Mouse (Mus musculus) embryonic facial prominence, embryonic 11.5 days (tissue): ENCODE measurements around the gene Snx14. TPM values are rescaled to one million over a fixed set of nuclear protein-coding genes. Genes with fewer than 3 reads are reported as not detected.
A peak's percentile ranks its signal among the peaks of the same experiment; 100 is the strongest.
"Not testable (repeated sequence)": the region's sequence is repeated elsewhere in the genome, so short reads cannot be mapped to it uniquely, and the experiment has no call there.

Source experiments
- ATAC-seq: fragments of 200-750 bp; cut with Nextera tagmentation; replicated peaks from 2 replicates; pipeline ENCODE4 v1.8.0; 2017; ENCODE audit warnings: low read depth; ENCODE audit not compliant: insufficient number of reproducible peaks, low FRiP score, low TSS enrichment
- DNase-seq: peaks from one replicate; pipeline ENCODE4 v3.0.0-alpha.2; 2015; ENCODE audit warnings: low spot score
- H3K27ac ChIP-seq: fragments of 300-500 bp; sonication (generic); replicated peaks from 2 replicates; pipeline ENCODE4 v1.5.1; 2014; ENCODE audit warnings: mild to moderate bottlenecking, low read depth, low read length, control low read depth
- H3K27me3 ChIP-seq: fragments of 300-500 bp; sonication (generic); 2 replicates; pipeline ENCODE4 v1.6.1; 2014; ENCODE audit warnings: mild to moderate bottlenecking, low read length, moderate library complexity, mixed read lengths; ENCODE audit not compliant: control insufficient read depth, insufficient read depth
- H3K36me3 ChIP-seq: fragments of 300-500 bp; sonication (generic); replicated peaks from 2 replicates; pipeline ENCODE4 v1.6.1; 2014; ENCODE audit warnings: low read depth, mild to moderate bottlenecking, low read length, moderate library complexity, mixed read lengths; ENCODE audit not compliant: control insufficient read depth, insufficient read depth
- H3K4me1 ChIP-seq: fragments of 300-500 bp; sonication (generic); 2 replicates; pipeline ENCODE4 v1.6.1; 2014; ENCODE audit warnings: low read length, mixed read lengths; ENCODE audit not compliant: control insufficient read depth, insufficient read depth
- H3K4me2 ChIP-seq: fragments of 300-500 bp; sonication (generic); 2 replicates; pipeline ENCODE4 v1.6.1; 2014; ENCODE audit warnings: low read depth, mild to moderate bottlenecking, control low read depth, low read length, moderate library complexity
- H3K4me3 ChIP-seq: fragments of 300-500 bp; sonication (generic); 2 replicates; pipeline ENCODE4 v1.5.1; 2014; ENCODE audit warnings: low read depth, low read length, control low read depth
- H3K9ac ChIP-seq: fragments of 300-500 bp; sonication (generic); replicated peaks from 2 replicates; pipeline ENCODE4 v1.6.1; 2014; ENCODE audit warnings: mild to moderate bottlenecking, control low read depth, low read length
- H3K9me3 ChIP-seq: fragments of 300-500 bp; sonication (generic); replicated peaks from 2 replicates; pipeline ENCODE4 v1.6.1; 2016; ENCODE audit warnings: mild to moderate bottlenecking, low read length, inconsistent platforms, mixed read lengths; ENCODE audit not compliant: control insufficient read depth
- WGBS: fragments of 180-500 bp; shearing (Covaris S2); extraction: QIAGEN DNeasy Blood & Tissue Kit; methylation state at CpG from one replicate; pipeline ENCODE4 v1.1.7; 2014; 5-methylcytosine and 5-hydroxymethylcytosine counted together
- polyA plus RNA-seq: library from polyadenylated mRNA; unstranded; fragments of >200 nt; fragmentation: Nextera tagmentation; extraction: Ambion mirVana; gene quantifications from 2 replicates; pipeline ENCODE4 v1.2.1, GENCODE M21; 2014

Snx14 gene
- polyA plus RNA-seq, 1 experiment from 2014 or later, result 21.1 TPM

DNA sequence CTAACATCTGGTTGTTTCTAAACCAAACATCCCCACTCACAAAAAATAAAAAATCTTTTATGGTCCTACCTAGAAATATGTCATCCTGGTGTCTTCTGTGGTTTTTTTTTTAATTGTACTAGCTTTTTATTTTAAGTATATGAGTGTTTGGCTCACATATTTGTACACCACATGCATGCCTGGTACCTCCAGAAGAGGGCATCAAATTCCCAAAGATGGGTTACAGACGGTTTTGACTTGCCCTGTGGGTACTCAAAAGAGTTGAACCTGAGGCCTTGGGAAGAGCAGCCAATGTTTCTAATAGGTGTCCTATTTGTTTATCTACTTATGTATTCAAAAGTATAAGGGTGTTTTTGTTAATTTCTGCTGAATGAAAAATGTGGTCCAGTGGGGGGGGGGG lies 37.4 kb upstream of the Snx14 start:
- Histone ChIP-seq H3K9ac (no peak overlapping the region), H3K27me3 (no peaks in the 10 kb centered on the region), H3K4me3 (no peak overlapping the region), H3K36me3 (peaks cover 3% of the 10 kb centered on the region; the same call in 1 of the 2 replicates), H3K4me2 (no peak overlapping the region), H3K4me1 (no peaks in the 10 kb centered on the region), H3K27ac (no peak overlapping the region), H3K9me3 (no peaks in the 10 kb centered on the region)
- WGBS, result 45% methylated on average over 1 of the region's 1 CpGs
- ATAC-seq (no peak), DNase-seq (no peak)

DNA sequence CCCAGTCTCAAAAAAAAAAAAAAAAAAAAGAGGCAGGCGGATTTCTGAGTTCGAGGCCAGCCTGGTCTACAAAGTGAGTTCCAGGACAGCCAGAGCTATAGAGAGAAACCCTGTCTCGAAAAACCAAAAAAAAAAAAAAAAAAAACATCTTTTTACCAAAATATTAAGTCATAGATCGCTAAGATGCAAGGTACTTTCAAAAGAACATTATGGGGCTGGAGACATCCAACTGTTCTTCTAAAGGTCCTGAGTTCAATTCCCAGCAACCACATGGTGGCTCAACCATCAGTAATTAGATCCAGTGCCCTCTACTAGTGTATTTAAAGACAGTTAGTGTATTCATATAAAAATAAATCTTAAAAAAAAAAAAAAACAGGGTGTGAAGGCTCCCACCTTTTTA lies 22.3 kb upstream of the Snx14 start:
- not testable (repeated sequence) for H3K4me3 ChIP-seq, DNase-seq, H3K4me1 ChIP-seq, H3K36me3 ChIP-seq, ATAC-seq, H3K9me3 ChIP-seq, H3K27me3 ChIP-seq, H3K4me2 ChIP-seq, H3K9ac ChIP-seq, H3K27ac ChIP-seq
- WGBS, result 90% methylated on average over 4 of the region's 4 CpGs

DNA sequence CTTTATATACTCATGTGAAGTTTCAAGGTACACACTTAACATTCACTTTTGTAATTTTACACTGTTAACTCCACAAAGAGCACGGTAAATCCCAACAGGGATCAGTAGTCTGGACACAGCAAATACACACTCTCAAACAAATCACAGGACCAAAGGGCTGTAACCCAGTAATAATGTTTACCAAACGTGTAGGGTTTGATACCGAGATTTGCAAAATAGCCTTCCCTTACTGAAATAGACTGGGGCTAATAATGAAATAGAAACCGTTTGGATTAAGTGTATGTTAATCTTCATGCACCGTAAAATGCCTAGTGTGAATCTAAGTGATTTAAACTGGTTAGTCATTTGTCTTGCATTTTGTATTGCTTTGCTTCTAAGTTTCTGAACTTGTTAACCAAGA lies 1.2 kb upstream of the Snx14 start:
- no peaks in the 10 kb centered on the region; the same call in 1 of the 2 replicates for H3K36me3 ChIP-seq
- no peaks in the 10 kb centered on the region for H3K4me1 ChIP-seq
- H3K9ac ChIP-seq, result no peak overlapping the region
- H3K9me3 ChIP-seq, result no peaks in the 10 kb centered on the region
- WGBS, result 37% methylated on average over 5 of the region's 5 CpGs
- no peaks in the 10 kb centered on the region for H3K27me3 ChIP-seq
- H3K4me3 ChIP-seq, result no peak overlapping the region
- DNase-seq, result no peak
- no peak overlapping the region for H3K27ac ChIP-seq
- ATAC-seq, result no peak
- H3K4me2 ChIP-seq, result no peak overlapping the region

DNA sequence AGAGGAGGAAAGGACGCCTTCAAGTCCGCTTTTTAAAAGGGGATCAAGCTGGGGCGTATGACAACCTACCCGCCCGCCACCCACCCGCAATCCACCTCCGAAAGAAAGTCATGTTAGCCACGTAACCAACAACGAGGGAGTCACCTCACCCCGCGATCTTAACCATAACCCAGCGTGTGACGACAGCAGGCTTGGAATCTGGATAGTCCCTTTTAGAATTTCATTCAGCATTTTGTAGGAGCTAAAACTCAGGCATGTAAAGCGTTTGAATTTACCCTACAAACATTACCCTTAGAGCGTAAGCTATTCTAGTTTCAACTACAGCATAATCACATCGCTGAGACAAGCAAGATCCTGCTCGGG lies 461 bp upstream of the Snx14 start:
- Histone ChIP-seq H3K4me1 (no peaks in the 10 kb centered on the region), H3K4me2 (peak overlapping the region; percentile 87), H3K27me3 (no peaks in the 10 kb centered on the region), H3K27ac (peak overlapping the region; percentile 53; the same call in 1 of the 2 replicates), H3K36me3 (no peaks in the 10 kb centered on the region), H3K9me3 (no peaks in the 10 kb centered on the region), H3K4me3 (peak overlapping the region; percentile 63), H3K9ac (peak overlapping the region; percentile 72)
- no peak for ATAC-seq
- no peak for DNase-seq
- under 1% methylated on average over 17 of the region's 17 CpGs for WGBS

DNA sequence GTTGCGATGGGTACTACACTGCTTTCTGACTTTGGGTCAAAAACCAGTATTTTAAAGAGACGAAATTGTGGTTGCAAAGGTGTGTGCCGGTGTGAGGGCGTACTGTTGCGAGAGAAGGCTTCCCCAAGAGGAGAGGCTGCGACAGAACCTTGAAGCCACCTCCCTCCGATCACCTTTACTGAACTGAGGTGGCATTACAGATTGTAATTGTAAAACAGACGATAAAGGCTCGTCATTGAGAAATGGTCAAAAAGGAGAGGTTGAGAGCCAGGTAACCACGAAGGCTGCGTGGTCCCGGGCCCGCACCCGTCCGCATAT lies 562 bp downstream of the Snx14 start:
- no peak overlapping the region for H3K27ac ChIP-seq

DNA sequence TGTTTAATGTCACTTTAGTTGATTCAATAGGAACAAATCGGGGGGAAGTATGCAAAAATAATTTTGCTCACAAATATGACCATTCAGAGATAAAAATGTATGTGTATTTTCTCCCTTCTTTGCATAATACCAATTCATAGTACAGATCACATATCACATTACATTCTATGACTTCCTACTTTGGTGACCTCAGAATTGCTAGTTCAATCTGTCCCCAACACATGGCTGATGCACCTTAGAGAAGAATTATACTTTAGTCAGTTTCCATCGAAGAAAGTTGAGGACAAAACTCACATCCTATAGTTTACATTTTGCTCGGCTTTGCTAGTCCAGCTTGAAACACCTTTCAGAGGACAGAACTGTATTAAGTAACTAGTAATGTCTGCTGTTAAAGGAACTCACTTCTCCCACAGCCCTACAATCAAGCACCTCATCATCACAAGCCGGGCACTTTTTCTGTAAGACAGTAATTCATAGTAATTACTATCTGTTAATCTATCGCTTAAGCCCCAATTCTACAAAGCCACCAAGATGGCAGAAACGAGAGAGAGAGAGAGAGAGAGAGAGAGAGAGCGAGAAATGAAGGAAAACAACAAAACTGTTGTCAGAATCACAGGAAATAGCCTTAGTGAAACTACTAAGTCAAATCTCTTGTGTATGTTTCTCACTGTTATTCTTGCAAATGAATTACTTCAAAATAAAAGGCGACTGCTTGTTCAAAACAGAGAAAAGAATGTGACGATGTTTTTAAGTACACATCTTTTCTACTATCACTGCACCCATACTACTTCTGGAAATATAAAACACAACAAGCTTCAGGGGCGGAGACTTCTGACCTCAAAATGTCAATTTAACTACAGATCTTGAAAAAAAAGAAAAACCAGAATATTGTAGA lies 1.2 kb downstream of the Snx14 start:
- Histone ChIP-seq H3K9ac (no peak overlapping the region), H3K9me3 (no peaks in the 10 kb centered on the region), H3K4me1 (no peaks in the 10 kb centered on the region), H3K27ac (no peak overlapping the region), H3K27me3 (no peaks in the 10 kb centered on the region), H3K4me2 (peak overlapping the region; percentile 87), H3K4me3 (peak overlapping the region; percentile 63), H3K36me3 (no peaks in the 10 kb centered on the region)
- WGBS, result 61% methylated on average over 10 of the region's 10 CpGs
- ATAC-seq, result no peak
- DNase-seq, result no peak

More for the DNA sequence above, 562 bp downstream of the Snx14 start:
- Histone ChIP-seq H3K27me3 (no peaks in the 10 kb centered on the region), H3K36me3 (no peaks in the 10 kb centered on the region), H3K4me2 (peak overlapping the region; percentile 87), H3K4me3 (peak overlapping the region; percentile 63), H3K4me1 (no peaks in the 10 kb centered on the region), H3K9me3 (no peaks in the 10 kb centered on the region), H3K9ac (peak overlapping the region; percentile 72)
- ATAC-seq (no peak; the same call in 1 of the 2 replicates), DNase-seq (no peak)
- WGBS, result 2% methylated on average over 15 of the region's 15 CpGs

DNA sequence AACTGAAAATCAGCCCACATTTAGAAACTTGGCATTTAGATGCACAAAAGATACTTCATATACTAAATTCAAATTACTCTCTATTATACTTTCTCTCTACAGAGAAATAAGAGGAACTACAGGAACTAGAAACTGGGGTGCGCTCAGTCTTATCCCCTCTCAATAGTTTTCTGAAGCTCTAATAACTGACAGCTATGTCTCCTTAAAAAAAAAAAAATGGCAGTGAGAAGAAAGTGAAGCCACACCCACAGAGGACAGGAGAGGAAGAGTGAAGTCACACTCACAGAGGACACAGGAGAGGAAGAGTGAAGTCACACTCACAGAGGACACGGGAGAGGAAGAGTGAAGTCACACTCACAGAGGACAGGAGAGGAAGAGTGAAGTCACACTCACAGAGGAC lies 14.4 kb downstream of the Snx14 start:
- H3K27me3 ChIP-seq, result no peaks in the 10 kb centered on the region
- H3K4me3 ChIP-seq, result no peak overlapping the region
- no peaks in the 10 kb centered on the region; the same call in 1 of the 2 replicates for H3K36me3 ChIP-seq
- WGBS, result 87% methylated on average over 2 of the region's 2 CpGs
- no peaks in the 10 kb centered on the region for H3K9me3 ChIP-seq
- H3K4me2 ChIP-seq, result no peak overlapping the region
- H3K4me1 ChIP-seq, result no peaks in the 10 kb centered on the region
- ATAC-seq, result no peak
- no peak for DNase-seq
- H3K27ac ChIP-seq, result no peak overlapping the region
- no peak overlapping the region for H3K9ac ChIP-seq

DNA sequence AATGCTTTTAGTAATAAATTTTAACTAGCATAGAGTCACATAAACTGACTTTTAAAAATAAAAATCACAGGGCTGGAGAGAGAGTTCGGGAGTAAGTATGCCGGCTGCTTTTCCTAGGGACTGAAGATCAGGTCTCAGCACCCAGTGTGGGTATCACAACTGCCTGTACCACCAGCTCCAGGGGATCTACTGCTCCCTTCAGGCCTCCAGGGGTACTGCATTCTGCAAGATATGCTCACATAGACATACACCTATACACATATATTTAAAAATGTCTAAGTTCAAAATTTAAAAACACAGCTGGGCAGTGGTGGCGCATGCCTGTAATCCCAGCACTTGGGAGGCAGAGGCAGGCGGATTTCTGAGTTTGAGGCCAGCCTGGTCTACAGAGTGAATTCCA lies 16.3 kb downstream of the Snx14 start:
- no peak overlapping the region for H3K4me3 ChIP-seq
- no peaks in the 10 kb centered on the region for H3K27me3 ChIP-seq
- no peak for ATAC-seq
- no peak overlapping the region for H3K4me2 ChIP-seq
- no peaks in the 10 kb centered on the region for H3K4me1 ChIP-seq
- 94% methylated on average over 4 of the region's 4 CpGs for WGBS
- DNase-seq, result no peak
- H3K27ac ChIP-seq, result no peak overlapping the region
- no peaks in the 10 kb centered on the region for H3K9me3 ChIP-seq
- no peak overlapping the region for H3K9ac ChIP-seq
- H3K36me3 ChIP-seq, result no peaks in the 10 kb centered on the region; the same call in 1 of the 2 replicates
